Comparison of ENCODE assay signal across 8 mouse cellular contexts in the genomic region with DNA sequence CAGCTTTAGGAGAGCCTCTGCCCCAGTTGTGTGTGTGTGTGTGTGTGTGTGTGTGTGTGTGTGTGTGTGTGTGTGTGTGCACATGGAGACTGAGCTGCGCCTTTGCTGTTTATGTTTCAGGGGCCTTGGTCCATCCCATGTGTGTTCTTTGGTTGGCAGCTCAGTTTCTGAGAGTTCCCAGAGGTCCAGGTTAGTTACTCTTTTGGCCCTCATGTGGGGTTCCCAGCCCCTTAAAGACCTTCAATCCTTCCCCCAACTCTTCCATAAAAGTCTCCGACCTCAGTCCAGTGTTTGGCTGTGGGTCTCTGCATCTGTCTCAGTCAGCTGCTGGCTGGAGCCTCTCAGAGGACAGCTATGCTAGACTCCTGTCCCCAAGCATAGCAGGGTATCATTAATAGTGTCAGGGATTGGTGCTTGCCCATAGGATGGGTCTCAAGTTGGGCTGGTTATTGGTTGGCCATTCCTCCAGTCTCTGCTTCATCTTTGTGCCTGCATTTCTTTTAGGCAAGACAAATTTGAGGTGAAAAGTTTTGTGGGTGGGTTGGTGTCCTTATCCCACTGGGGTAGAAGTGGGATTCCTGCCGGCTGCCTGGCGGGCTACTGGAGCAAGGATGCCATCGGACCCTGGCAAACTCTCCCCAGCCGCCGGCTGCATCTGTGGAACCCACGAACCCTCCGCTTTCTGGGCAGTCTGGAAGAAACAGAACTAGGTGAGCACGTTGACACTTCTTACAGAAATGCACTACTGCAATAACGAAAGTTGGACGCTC. TPM values are rescaled to one million over a fixed set of nuclear protein-coding genes. Genes with fewer than 3 reads are reported as not detected.
A peak's percentile ranks its signal among the peaks of the same experiment; 100 is the strongest.
DNase-seq lines count a peak whose midpoint lies in the region; ATAC-seq and TF ChIP-seq lines count a peak whose summit lies in the region.

No protein-coding gene starts in this region.

- H3K9me3 ChIP-seq in hindbrain, embryonic 12.5 days (replicated peaks), result no peaks in the 10 kb centered on the region
- H3K9me3 ChIP-seq in midbrain, embryonic 14.5 days (ENCODE audit: control insufficient read depth, low read length), result no peaks in the 10 kb centered on the region

- 15% methylated on average over 12 of the region's 12 CpGs for WGBS in kidney, adult 2 months
- 14% methylated on average over 12 of the region's 12 CpGs for WGBS in hindbrain, embryonic 12.5 days
- 14% methylated on average over 12 of the region's 12 CpGs for WGBS in midbrain, embryonic 14.5 days

- no peak for DNase-seq in kidney, adult 2 months
- DNase-seq in kidney, postnatal 14 days, result no peak
- DNase-seq in urinary bladder, postnatal 25 days (ENCODE audit: low spot score), result peak; percentile 29
- DNase-seq in urinary bladder, postnatal 36 days (ENCODE audit: low spot score in 2 of 2), result no peak
- no peak for DNase-seq in midbrain, embryonic 14.5 days
- no peak for DNase-seq in thymus, adult 18-20 months

- TF ChIP-seq POLR2A in kidney, adult 2 months (IDR thresholded peaks at IDR 0.05; ENCODE audit: low read depth, low read length), result no peak

- ATAC-seq in hindbrain, embryonic 12.5 days (ENCODE audit: low FRiP score), result peak; percentile 66
- peak; percentile 62 for ATAC-seq in midbrain, embryonic 14.5 days (ENCODE audit: low FRiP score, low TSS enrichment)
- ATAC-seq in megakaryocyte progenitor cell, adult 5-6 weeks (replicated peaks; ENCODE audit: poor library complexity), result no peak

- H3K27ac ChIP-seq in kidney, adult 2 months (ENCODE audit: insufficient read depth, low read depth, low read length), result peak overlapping the region; percentile 43; the same call in 1 of the 2 replicates
- no peak overlapping the region for H3K27ac ChIP-seq in hindbrain, embryonic 12.5 days
- H3K27ac ChIP-seq in midbrain, embryonic 14.5 days (replicated peaks; ENCODE audit: low read depth, low read length), result no peak overlapping the region

- no peaks in the 10 kb centered on the region for H3K27me3 ChIP-seq in kidney, adult 2 months (replicated peaks; ENCODE audit: control insufficient read depth, insufficient read depth, low read length)
- H3K27me3 ChIP-seq in hindbrain, embryonic 12.5 days, result no peaks in the 10 kb centered on the region; the same call in 1 of the 2 replicates
- no peaks in the 10 kb centered on the region for H3K27me3 ChIP-seq in midbrain, embryonic 14.5 days (ENCODE audit: control insufficient read depth, insufficient read depth, low read length)

- no peaks in the 10 kb centered on the region for H3K36me3 ChIP-seq in kidney, adult 2 months (ENCODE audit: control insufficient read depth, insufficient read depth, low read length)
- H3K36me3 ChIP-seq in hindbrain, embryonic 12.5 days, result peaks cover 14% of the 10 kb centered on the region
- peaks cover 12% of the 10 kb centered on the region for H3K36me3 ChIP-seq in midbrain, embryonic 14.5 days (ENCODE audit: control insufficient read depth, insufficient read depth, low read length)

- peak overlapping the region; percentile 94 for H3K4me3 ChIP-seq in kidney, adult 2 months (ENCODE audit: insufficient read depth, low read depth, low read length)
- peak overlapping the region; percentile 66 for H3K4me3 ChIP-seq in hindbrain, embryonic 12.5 days
- peak overlapping the region; percentile 69 for H3K4me3 ChIP-seq in midbrain, embryonic 14.5 days (replicated peaks; ENCODE audit: low read depth, low read length)

- peak overlapping the region; percentile 83 for H3K4me2 ChIP-seq in hindbrain, embryonic 12.5 days (replicated peaks)
- H3K4me2 ChIP-seq in midbrain, embryonic 14.5 days (ENCODE audit: low read length), result peak overlapping the region; percentile 72

- TF ChIP-seq CTCF in kidney, adult 2 months (conservative IDR thresholded peaks at IDR 0.05; ENCODE audit: insufficient read depth, insufficient read length, low read depth, low read length), result no peak

- peaks cover 4% of the 10 kb centered on the region; the same call in 1 of the 2 replicates for H3K4me1 ChIP-seq in kidney, adult 2 months (ENCODE audit: control insufficient read depth, insufficient read depth, low read length)
- H3K4me1 ChIP-seq in hindbrain, embryonic 12.5 days, result peaks cover 12% of the 10 kb centered on the region
- H3K4me1 ChIP-seq in midbrain, embryonic 14.5 days (ENCODE audit: control insufficient read depth, insufficient read depth, low read length), result peaks cover 12% of the 10 kb centered on the region

- peak overlapping the region; percentile 81 for H3K9ac ChIP-seq in hindbrain, embryonic 12.5 days
- peak overlapping the region; percentile 87 for H3K9ac ChIP-seq in midbrain, embryonic 14.5 days (replicated peaks; ENCODE audit: low read length)

RNA-seq across cellular contexts. Expression of a gene that starts 0.5 kb away (rescaled TPM):
- 12.1 and 13.0 TPM in 2 replicates for polyA plus RNA-seq in kidney, adult 2 months (2012; rRNA removed)
- polyA plus RNA-seq in hindbrain, embryonic 12.5 days (2016; fragmentation: Nextera tagmentation; extraction: Ambion mirVana), result 28.1 and 30.0 TPM in 2 replicates
- 31.2 and 34.9 TPM in 2 replicates for polyA plus RNA-seq in midbrain, embryonic 14.5 days (2014; fragmentation: Nextera tagmentation; extraction: Ambion mirVana)
- total RNA-seq in megakaryocyte progenitor cell, adult 5-6 weeks (2015), result 12.5 and 16.3 TPM in 2 replicates
- total RNA-seq in megakaryocyte progenitor cell, adult 5-6 weeks (2017), result 13.2 and 15.0 TPM in 2 replicates
